Mouse (Mus musculus) forebrain, embryonic 11.5 days (tissue): ENCODE results near the gene Mkrn3. TPM values are rescaled to one million over a fixed set of nuclear protein-coding genes. Genes with fewer than 3 reads are reported as not detected.

Source experiments
- ATAC-seq: fragments of 200-750 bp; cut with Nextera tagmentation; replicated peaks from 2 replicates; pipeline ENCODE4 v1.8.0; 2017; ENCODE audit warnings: moderate TSS enrichment; ENCODE audit not compliant: low FRiP score
- DNase-seq: peaks from one replicate; pipeline ENCODE4 v3.0.0-alpha.2; 2017; ENCODE audit warnings: low spot score
- H3K27ac ChIP-seq: fragments of 300-500 bp; sonication (generic); 2 replicates; pipeline ENCODE4 v1.5.1; 2014; ENCODE audit warnings: low read depth, low read length
- H3K27me3 ChIP-seq: fragments of 300-500 bp; sonication (generic); 2 replicates; pipeline ENCODE4 v1.6.1; 2014; ENCODE audit warnings: mild to moderate bottlenecking, low read length, mixed read lengths; ENCODE audit not compliant: control insufficient read depth, insufficient read depth
- H3K36me3 ChIP-seq: fragments of 300-500 bp; sonication (generic); 2 replicates; pipeline ENCODE4 v1.6.1; 2014; ENCODE audit warnings: mild to moderate bottlenecking, low read length, moderate library complexity, mixed read lengths; ENCODE audit not compliant: control insufficient read depth, insufficient read depth
- H3K4me1 ChIP-seq: fragments of 300-500 bp; sonication (generic); replicated peaks from 2 replicates; pipeline ENCODE4 v1.6.1; 2014; ENCODE audit warnings: low read length, mixed read lengths; ENCODE audit not compliant: control insufficient read depth, insufficient read depth
- H3K4me2 ChIP-seq: fragments of 300-500 bp; sonication (generic); 2 replicates; pipeline ENCODE4 v1.6.1; 2014; ENCODE audit warnings: low read depth, mild to moderate bottlenecking, low read length, moderate library complexity, mixed read lengths; ENCODE audit not compliant: severe bottlenecking
- H3K4me3 ChIP-seq: fragments of 300-500 bp; sonication (generic); 2 replicates; pipeline ENCODE4 v1.5.1; 2014; ENCODE audit warnings: low read depth, low read length
- H3K9ac ChIP-seq: fragments of 300-500 bp; sonication (generic); 2 replicates; pipeline ENCODE4 v1.6.1; 2014; ENCODE audit warnings: low read length
- H3K9me3 ChIP-seq: fragments of 300-500 bp; sonication (generic); 2 replicates; pipeline ENCODE4 v1.6.1; 2016; ENCODE audit warnings: low read length, mixed read lengths; ENCODE audit not compliant: control insufficient read depth
- WGBS: fragments of 180-500 bp; shearing (Covaris S2); extraction: QIAGEN DNeasy Blood & Tissue Kit; methylation state at CpG from one replicate; pipeline ENCODE4 v1.1.7; 2014; 5-methylcytosine and 5-hydroxymethylcytosine counted together
- polyA plus RNA-seq: library from polyadenylated mRNA; unstranded; fragments of >200 nt; fragmentation: Nextera tagmentation; extraction: Ambion mirVana; gene quantifications from 2 replicates; pipeline ENCODE4 v1.2.1, GENCODE M21; 2014

Gene Mkrn3
- 19.3 and 20.7 TPM in 2 replicates for polyA plus RNA-seq

DNA sequence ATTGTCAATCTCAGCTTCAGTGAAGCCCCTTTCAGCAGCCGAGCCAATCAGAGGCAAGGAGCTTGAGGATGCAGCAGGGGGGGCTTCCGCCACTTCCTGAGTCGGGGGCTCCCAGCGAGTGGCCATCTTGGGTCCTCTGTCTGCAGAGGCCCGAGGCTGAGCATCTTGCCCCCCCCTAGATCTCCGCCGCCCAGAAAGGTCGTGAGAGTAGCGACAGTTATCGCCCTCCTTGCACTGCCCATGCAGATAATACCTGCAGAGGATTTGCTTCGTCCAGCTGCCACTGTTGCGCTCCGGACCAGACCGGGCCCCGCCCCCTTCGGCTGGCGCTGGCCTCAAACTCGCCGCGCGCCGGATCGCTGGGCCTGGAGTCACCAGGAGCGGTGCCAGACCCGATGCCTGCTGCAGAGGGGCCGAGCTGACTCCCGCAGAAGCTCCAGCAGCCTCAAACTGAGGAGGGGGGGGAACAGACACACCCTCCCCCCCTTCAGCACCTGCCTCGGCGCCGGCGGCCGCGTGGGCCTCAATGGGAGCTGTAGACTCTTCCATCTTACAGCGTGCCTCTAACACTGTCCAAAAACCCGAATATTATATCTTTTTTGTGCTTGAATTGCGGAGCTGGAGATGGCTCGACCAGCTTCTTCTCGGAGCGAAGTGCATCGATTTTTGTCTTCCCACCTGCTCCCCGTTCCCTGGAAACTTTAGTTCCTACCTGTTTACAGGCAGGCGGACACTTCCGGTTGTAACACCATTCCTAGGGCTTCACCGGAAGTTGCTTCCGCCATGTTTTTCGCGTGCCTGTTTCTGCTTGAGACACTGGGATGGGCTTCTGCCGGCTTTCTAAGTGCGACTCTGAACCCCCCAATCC lies at the start of gene Mkrn3:
TSS of gene Mkrn3 (minus strand) at position 647 of the 868 bp plus-strand sequence.
- H3K9ac ChIP-seq: peak within 1 kb of the TSS; percentile 90
- H3K27me3 ChIP-seq: no peaks in the 10 kb centered on the region
- peak; percentile 89 for DNase-seq
- peak; percentile 77 for ATAC-seq
- H3K4me1 ChIP-seq: no peaks in the 10 kb centered on the region
- peak within 1 kb of the TSS; percentile 92 for H3K27ac ChIP-seq
- WGBS: 24% methylated on average over 49 of the region's 49 CpGs
- H3K4me2 ChIP-seq: peak within 1 kb of the TSS; percentile 64
- no peaks in the 10 kb centered on the region; the same call in 1 of the 2 replicates for H3K9me3 ChIP-seq
- peak within 1 kb of the TSS; percentile 70 for H3K4me3 ChIP-seq
- H3K36me3 ChIP-seq: no peaks in the 10 kb centered on the region

DNA sequence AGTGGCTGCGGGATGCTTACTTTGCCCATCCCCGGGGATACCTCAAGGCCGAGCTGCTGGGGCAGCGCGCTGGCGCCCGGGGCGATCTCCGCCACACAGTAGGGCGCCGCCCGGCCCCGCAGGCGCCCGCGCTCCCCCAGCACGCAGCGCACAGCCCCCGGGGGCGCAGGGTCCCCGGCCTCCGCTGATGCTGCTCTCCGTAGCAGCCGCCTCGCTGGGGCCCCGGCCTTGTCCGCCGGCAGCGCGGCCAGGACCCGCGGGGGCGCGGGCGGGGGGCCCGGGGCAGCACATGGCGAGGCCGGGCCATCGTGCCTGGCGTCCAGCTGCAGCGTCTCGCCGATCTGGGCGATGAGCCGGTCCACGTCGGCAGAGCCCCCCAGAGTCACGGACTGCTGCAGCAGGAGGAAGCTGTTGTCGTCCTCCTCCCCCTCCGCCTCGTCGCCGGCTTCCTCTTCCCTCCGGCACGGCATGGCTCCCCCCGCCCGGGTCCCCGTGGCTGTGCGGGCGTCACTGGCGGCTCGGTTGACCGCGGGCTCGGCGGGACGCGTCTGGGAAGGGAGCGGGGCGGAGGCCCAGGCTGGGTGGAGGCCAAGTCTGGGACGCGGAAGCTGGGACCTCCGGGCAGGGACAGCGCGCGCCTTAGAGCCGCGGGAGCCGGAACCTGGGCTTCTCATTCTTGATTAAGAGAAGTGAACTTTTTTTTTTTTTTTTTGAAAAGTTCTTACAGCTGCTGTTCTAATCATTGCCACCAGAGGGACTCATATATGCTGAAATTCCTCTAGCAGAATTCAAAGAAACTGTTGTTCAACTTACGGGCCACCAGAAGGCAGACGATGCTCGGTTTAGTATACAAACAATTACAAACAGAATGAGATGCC lies 44.2 kb upstream of the Mkrn3 start, which contains the start of gene Peg12:
TSS of gene Peg12 (minus strand) at position 633 of the 878 bp plus-strand sequence.
- WGBS: 16% methylated on average over 73 of the region's 82 CpGs
- peak within 1 kb of the TSS; percentile 94 for H3K27ac ChIP-seq
- peak within 1 kb of the TSS; percentile 54 for H3K4me2 ChIP-seq
- peak within 1 kb of the TSS; percentile 95 for H3K9ac ChIP-seq
- H3K4me3 ChIP-seq: peak within 1 kb of the TSS; percentile 64
- no peaks in the 10 kb centered on the region for H3K36me3 ChIP-seq
- peak; percentile 78 for ATAC-seq
- H3K4me1 ChIP-seq: no peaks in the 10 kb centered on the region
- H3K9me3 ChIP-seq: no peaks in the 10 kb centered on the region
- no peaks in the 10 kb centered on the region for H3K27me3 ChIP-seq
- peak; percentile 81 for DNase-seq

DNA sequence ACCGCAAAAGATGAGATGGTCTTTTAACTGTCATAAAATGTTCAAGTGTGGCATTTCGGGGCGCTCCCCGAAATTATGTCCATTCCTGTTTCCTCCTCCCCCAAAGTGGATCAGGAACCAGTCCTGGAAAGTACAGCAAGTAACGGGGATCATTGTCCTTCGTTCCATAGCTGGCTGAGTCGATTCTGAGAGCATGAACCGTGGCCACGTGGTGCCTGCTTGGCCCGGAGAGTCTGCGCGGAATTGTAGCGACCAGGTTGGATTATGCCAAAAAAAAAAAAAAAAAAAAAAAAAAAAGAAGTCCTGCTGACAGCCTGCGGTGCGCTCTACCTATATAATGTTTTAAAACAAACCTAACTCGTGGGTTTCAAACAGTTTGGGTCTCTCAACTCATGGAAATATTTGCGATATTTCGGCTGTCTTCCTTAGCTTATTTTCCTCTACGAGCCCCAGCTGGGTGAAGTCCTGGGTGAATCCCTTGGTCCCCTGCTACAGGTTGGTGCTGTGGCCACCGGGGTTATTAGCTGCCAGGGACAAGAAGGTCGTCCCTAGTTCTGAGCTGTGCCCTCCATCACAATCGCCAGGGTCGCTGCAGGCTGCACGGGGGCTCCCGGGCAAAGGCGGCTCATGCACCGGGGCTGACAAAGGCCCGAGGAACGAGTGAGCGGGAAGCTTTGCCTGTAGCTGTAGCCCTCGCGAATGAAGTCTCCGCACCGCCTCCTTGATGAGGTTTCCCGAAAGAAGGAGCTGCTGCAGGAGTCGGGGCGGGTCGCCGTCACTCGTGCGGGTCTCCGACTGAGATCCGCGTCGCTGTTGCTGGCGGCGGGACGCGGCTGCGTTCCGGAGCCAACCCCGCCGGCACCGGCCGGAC lies 43.3 kb upstream of the Mkrn3 start:
- H3K9ac ChIP-seq: peak overlapping the region; percentile 95
- peak overlapping the region; percentile 64 for H3K4me3 ChIP-seq
- no peaks in the 10 kb centered on the region for H3K36me3 ChIP-seq
- H3K4me1 ChIP-seq: no peaks in the 10 kb centered on the region
- H3K4me2 ChIP-seq: peak overlapping the region; percentile 54
- no peaks in the 10 kb centered on the region for H3K9me3 ChIP-seq
- WGBS: 27% methylated on average over 51 of the region's 55 CpGs
- no peaks in the 10 kb centered on the region for H3K27me3 ChIP-seq
- peak; percentile 70 for DNase-seq
- H3K27ac ChIP-seq: peak overlapping the region; percentile 94
- peak; percentile 6; the same call in 1 of the 2 replicates for ATAC-seq

DNA sequence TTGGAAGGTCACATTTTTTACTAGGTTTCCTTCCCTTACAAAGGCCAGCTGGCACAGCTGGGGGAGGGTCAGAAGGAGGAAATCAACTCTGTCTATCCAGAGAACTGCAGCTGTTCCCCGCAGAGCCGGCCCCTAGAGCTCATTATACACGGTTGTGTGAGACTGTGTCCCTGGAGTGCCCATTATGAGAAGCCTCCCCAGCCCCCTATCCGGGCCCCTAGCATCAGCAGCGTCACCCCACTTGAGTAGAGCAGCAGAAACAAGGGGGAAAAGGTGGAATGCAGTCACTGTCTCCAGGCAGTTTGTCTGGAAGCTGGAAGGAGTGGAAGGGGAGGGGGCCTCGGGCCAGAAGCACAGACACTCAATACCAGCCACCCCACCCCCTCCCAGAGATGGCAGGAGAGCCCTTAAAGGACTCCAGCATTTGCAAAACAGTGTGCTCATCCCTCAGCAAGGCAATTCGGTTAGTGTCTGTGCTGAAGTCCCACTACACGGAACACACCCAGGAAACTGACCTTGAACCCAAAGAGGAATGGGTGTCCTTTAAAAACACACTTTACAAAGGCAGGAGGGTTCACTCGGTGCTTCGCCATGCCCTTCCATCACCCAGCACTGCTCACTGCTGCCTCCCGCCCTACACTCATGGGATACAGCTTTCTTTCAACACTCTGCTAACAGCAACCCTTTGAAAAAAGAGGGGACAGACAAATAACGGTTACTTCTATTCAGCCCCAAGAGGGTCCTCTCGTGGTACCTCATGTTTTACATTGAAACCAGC lies 42.5 kb upstream of the Mkrn3 start:
- ATAC-seq: peak; percentile 91
- Histone ChIP-seq H3K27me3 (no peaks in the 10 kb centered on the region), H3K36me3 (no peaks in the 10 kb centered on the region), H3K27ac (peak overlapping the region; percentile 94), H3K9ac (peak overlapping the region; percentile 95), H3K4me1 (no peaks in the 10 kb centered on the region), H3K4me2 (peak overlapping the region; percentile 54), H3K9me3 (no peaks in the 10 kb centered on the region), H3K4me3 (peak overlapping the region; percentile 64)
- 25% methylated on average over 13 of the region's 13 CpGs for WGBS
- peak; percentile 85 for DNase-seq

DNA sequence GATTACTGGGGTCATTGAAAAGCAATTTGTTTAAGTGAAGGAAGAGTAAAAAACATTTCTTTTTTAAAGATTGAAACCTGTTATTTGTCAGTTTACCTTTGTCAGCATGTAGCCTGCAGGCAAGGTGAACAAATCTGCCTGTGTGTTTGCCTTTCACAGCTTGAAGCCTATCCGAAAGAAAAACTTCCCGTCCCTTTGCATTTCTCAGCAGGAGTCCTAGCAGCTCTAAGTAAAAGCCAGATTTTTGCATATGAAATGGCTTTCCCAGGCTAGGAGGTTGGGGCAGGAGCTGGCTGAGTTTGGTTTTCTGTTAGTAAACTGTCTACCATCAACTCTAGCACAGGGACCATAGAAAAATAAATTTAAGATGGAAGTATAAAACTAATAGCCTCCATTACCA lies 32.4 kb upstream of the Mkrn3 start:
- 23% methylated on average over 2 of the region's 2 CpGs for WGBS
- DNase-seq (no peak), ATAC-seq (no peak)
- no peak overlapping the region for H3K9ac ChIP-seq
- H3K4me3 ChIP-seq: no peak overlapping the region
- H3K4me1 ChIP-seq: no peaks in the 10 kb centered on the region
- no peak overlapping the region for H3K27ac ChIP-seq
- no peaks in the 10 kb centered on the region for H3K27me3 ChIP-seq
- H3K9me3 ChIP-seq: no peaks in the 10 kb centered on the region; the same call in 1 of the 2 replicates
- no peaks in the 10 kb centered on the region for H3K36me3 ChIP-seq
- no peak overlapping the region for H3K4me2 ChIP-seq

DNA sequence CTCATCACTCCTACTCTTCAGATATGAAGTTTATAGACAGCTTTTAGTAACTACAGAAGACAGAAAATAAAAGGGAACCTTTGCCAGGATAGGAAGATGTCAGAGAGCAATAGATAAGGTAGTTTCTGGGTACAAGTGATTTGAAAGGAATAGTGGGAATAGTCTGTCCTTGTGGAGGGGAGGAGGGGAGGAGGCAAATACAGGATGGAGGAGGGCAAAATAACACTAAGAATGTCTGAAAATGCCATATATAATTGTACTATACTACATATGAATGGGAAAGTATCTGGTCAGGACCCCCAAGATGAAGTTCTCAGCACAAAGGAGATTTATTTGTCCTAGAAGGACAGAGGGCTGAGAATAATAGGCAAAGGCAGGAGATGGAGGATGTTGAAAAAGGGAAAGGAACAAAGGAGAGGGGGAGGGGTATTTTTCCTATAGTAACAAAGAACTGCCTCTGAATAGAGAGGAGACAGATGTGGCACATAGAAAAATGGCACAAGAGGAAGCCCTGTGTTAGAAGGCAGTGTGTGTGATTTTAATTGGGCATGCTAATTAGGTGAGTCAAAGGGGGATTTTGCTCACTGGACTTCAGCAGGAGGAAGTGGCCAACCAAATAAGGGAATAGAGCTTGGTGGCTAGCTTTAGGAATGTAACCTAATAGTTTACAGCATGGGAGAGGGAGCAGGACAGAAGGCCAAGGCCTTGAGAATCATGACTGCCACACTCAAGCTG lies 25.7 kb upstream of the Mkrn3 start:
- H3K4me1 ChIP-seq: no peaks in the 10 kb centered on the region
- H3K9ac ChIP-seq: no peak overlapping the region
- no peaks in the 10 kb centered on the region for H3K27me3 ChIP-seq
- no peaks in the 10 kb centered on the region for H3K36me3 ChIP-seq
- no peaks in the 10 kb centered on the region; the same call in 1 of the 2 replicates for H3K9me3 ChIP-seq
- DNase-seq (no peak), ATAC-seq (peak; percentile 94)
- no peak overlapping the region for H3K4me2 ChIP-seq
- peak overlapping the region; percentile 64 for H3K27ac ChIP-seq
- H3K4me3 ChIP-seq: no peak overlapping the region

DNA sequence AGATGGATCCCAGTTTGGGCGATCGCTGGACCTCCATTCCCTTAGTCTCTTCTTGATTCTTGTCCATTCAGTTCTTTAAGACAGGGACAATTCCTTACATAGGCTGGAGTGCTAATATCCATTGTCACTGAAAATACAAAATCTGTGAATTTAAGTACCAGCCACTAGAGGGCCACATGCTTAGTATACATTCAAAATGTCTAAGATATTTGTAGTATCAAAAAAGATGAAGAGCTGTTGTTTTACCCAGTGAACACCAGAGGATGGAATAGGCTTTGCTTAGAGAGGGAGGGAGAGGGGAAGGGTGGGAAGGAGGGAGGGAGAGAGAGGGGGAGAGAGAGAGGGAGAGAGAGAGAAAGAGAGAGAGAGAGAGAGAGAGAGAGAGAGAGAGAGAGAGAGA lies 16.5 kb upstream of the Mkrn3 start:
- Histone ChIP-seq H3K9ac (no peak overlapping the region), H3K27ac (no peak overlapping the region), H3K4me2 (no peak overlapping the region), H3K36me3 (no peaks in the 10 kb centered on the region), H3K9me3 (no peaks in the 10 kb centered on the region), H3K4me3 (no peak overlapping the region), H3K4me1 (no peaks in the 10 kb centered on the region), H3K27me3 (no peaks in the 10 kb centered on the region)
- ATAC-seq (peak; percentile 49; the same call in 1 of the 2 replicates), DNase-seq (no peak)
- WGBS: 48% methylated on average over 2 of the region's 2 CpGs
